Mouse (Mus musculus) gastrocnemius, postnatal 14 days (tissue): ENCODE results near the gene Senp8. TPM values are rescaled to one million over a fixed set of nuclear protein-coding genes. Genes with fewer than 3 reads are reported as not detected.

Experiments
- DNase-seq: peaks from one replicate; pipeline ENCODE4 v3.0.0; 2021; ENCODE audit warnings: mixed read lengths
- intact Hi-C: fragments of 180-260 bp; cut with DNase I; formaldehyde crosslinking; loops from one replicate; pipeline ENCODE4 v1.15.1; 2025; ENCODE audit warnings: low total_unique reads
- total RNA-seq, 2 experiments: library from RNA; stranded (reverse); gene quantifications; 2 replicates each; pipeline ENCODE4 v1.2.3; 2021

The Senp8 gene
- total RNA-seq, 2 experiments from 2014 or later: 6.0 to 10.3 TPM

GRCm38 (mm10) chr9:59723096-59723657 lies 27.3 kb downstream of the Senp8 start:
- peak; percentile 64 for DNase-seq
- intact Hi-C loops: loop anchor here (10.0 kb wide), 1 partner anchor 242 kb away; the partner anchor contains the start of gene Nr2e3

GRCm38 (mm10) chr9:59721144-59721543 lies 29.4 kb downstream of the Senp8 start:
- intact Hi-C loops: loop anchor here (10.0 kb wide), 1 partner anchor 244 kb away; the partner anchor contains the start of gene Nr2e3
- no peak for DNase-seq

- intact Hi-C loops: no loop called here
- no peak for DNase-seq
Measured at GRCm38 (mm10) chr9:59718237-59718636, 32.3 kb downstream of the Senp8 start.

GRCm38 (mm10) chr9:59716275-59716898 lies 34.1 kb downstream of the Senp8 start:
- no peak for DNase-seq
- intact Hi-C loops: no loop called here

GRCm38 (mm10) chr9:59709225-59709624 lies 41.3 kb downstream of the Senp8 start:
- no peak for DNase-seq
- intact Hi-C loops: no loop called here

GRCm38 (mm10) chr9:59706850-59707825 lies 43.4 kb downstream of the Senp8 start:
- intact Hi-C loops: no loop called here
- no peak for DNase-seq

GRCm38 (mm10) chr9:59703099-59703498 lies 47.4 kb downstream of the Senp8 start:
- no peak for DNase-seq
- intact Hi-C loops: no loop called here

- no peak for DNase-seq
- intact Hi-C loops: no loop called here
Measured at GRCm38 (mm10) chr9:59701094-59701493, 49.4 kb downstream of the Senp8 start.

- intact Hi-C loops: no loop called here
Measured at GRCm38 (mm10) chr9:59696381-59696780, 54.1 kb downstream of the Senp8 start.

GRCm38 (mm10) chr9:59695451-59695813 lies 55.1 kb downstream of the Senp8 start:
- intact Hi-C loops: no loop called here
- DNase-seq: no peak

More at GRCm38 (mm10) chr9:59696381-59696780, 54.1 kb downstream of the Senp8 start:
- DNase-seq: no peak

- intact Hi-C loops: no loop called here
- peak; percentile 19 for DNase-seq
Measured at GRCm38 (mm10) chr9:59694571-59695450, 55.7 kb downstream of the Senp8 start.

- intact Hi-C loops: no loop called here
- peak; percentile 63 for DNase-seq
Measured at GRCm38 (mm10) chr9:59692145-59692544, 58.4 kb downstream of the Senp8 start.

GRCm38 (mm10) chr9:59691635-59692094 lies 58.8 kb downstream of the Senp8 start:
- peak; percentile 80 for DNase-seq
- intact Hi-C loops: no loop called here

GRCm38 (mm10) chr9:59687416-59688046 lies 63.0 kb downstream of the Senp8 start:
- no peak for DNase-seq
- intact Hi-C loops: no loop called here

Other genes with a start within 250 kb of the Senp8 start
- gene Hexa, start 211.2 kb downstream of the Senp8 start, total RNA-seq: 10 to 100 TPM; 21.2 to 22.4 TPM
- under 1 TPM; 0.42 to 0.43 TPM for gene Tmem202, start 210.9 kb downstream of the Senp8 start, total RNA-seq
- not detected for gene Celf6, start 172.8 kb downstream of the Senp8 start, total RNA-seq
- gene Parp6, start 133.4 kb downstream of the Senp8 start, total RNA-seq: 10 to 100 TPM; 12.3 to 13.8 TPM
- gene Pkm, start 94.3 kb downstream of the Senp8 start, total RNA-seq: 1,000 to 10,000 TPM; 2,510 to 2,651 TPM
- gene Gramd2, start 70.6 kb downstream of the Senp8 start, total RNA-seq: under 1 TPM; 0.09 to 0.18 TPM
- gene Myo9a, start 186 bp upstream of the Senp8 start, total RNA-seq: 10 to 100 TPM in 1 of 2 experiments, 1 to 10 TPM in 1; 9.7 to 14.5 TPM
- gene Nr2e3, start 209.9 kb upstream of the Senp8 start, total RNA-seq: not detected